Mouse (Mus musculus): ENCODE measurements around the gene Ugt1a7c. TPM values are rescaled to one million over a fixed set of nuclear protein-coding genes. Genes with fewer than 3 reads are reported as not detected.
"Not testable (repeated sequence)": the region's sequence is repeated elsewhere in the genome, so short reads cannot be mapped to it uniquely, and the experiment has no call there.

The Ugt1a7c gene
- polyA plus RNA-seq (2016; fragmentation: Nextera tagmentation; extraction: Ambion mirVana) = 0.90 and 1.2 TPM in 2 replicates

DNA sequence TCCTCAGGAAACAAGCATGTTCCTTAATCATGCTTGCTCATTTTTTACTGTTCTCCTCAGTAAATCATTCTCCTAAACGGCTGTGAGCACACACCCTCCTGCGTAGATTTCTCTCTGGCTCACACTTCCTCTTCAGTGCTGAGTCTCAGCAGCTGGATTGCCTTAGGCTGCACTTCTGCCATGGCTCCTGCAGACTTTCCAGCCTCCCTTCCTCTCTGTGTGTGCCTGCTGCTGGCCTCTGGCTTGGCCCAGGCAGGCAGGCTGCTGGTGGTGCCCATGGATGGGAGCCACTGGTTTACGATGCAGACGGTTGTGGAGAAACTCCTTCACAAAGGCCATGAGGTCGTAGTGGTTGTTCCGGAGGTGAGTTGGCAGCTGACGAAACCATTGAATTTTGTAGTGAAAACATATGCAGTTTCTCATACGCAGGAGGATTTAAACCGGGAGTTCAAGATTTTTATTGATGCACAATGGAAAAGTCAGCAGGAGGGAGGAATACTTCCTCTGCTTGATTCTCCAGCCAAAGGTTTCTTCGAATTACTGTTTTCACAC, at the start of gene Ugt1a7c:
TSS of gene Ugt1a7c (plus strand) at position 122 of the 552 bp plus-strand sequence.
- no peaks in the 10 kb centered on the region for H3K4me1 ChIP-seq
- no peak within 1 kb of the TSS; the same call in 1 of the 2 replicates for H3K9ac ChIP-seq (replicated peaks)
- H3K36me3 ChIP-seq = no peaks in the 10 kb centered on the region
- 73% methylated on average over 10 of the region's 10 CpGs for WGBS
- H3K27me3 ChIP-seq = no peaks in the 10 kb centered on the region
- H3K27ac ChIP-seq (replicated peaks) = no peak within 1 kb of the TSS
- H3K4me3 ChIP-seq = no peak within 1 kb of the TSS
- H3K4me2 ChIP-seq (replicated peaks) = no peak within 1 kb of the TSS
- ATAC-seq (ENCODE audit: low FRiP score, low read depth) = no peak
- H3K9me3 ChIP-seq = no peaks in the 10 kb centered on the region

DNA sequence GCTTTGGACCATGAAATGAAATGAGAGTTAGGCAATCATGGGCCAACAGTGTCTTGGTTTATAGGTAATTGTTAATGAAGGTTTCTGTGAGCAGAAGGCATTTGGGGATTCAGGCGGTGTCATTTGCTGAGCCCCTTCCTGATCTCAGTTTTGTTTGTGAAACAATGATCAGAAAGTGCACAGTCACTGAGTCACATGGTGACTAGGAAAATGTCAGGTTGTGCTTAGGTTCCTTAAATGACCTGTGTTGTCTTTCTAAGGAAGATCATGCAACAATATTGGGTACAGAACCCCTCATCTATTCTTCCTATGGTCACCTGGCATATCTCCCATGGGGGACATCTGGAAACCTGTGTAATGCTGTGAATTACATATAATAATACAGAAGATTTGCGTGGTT, 47.5 kb upstream of the Ugt1a7c start:
- not testable (repeated sequence) for H3K9ac ChIP-seq (replicated peaks); H3K4me3 ChIP-seq; H3K27ac ChIP-seq (replicated peaks); ATAC-seq (ENCODE audit: low FRiP score, low read depth); H3K36me3 ChIP-seq; H3K9me3 ChIP-seq; H3K27me3 ChIP-seq; H3K4me2 ChIP-seq (replicated peaks); H3K4me1 ChIP-seq
- 81% methylated on average over 2 of the region's 2 CpGs for WGBS

DNA sequence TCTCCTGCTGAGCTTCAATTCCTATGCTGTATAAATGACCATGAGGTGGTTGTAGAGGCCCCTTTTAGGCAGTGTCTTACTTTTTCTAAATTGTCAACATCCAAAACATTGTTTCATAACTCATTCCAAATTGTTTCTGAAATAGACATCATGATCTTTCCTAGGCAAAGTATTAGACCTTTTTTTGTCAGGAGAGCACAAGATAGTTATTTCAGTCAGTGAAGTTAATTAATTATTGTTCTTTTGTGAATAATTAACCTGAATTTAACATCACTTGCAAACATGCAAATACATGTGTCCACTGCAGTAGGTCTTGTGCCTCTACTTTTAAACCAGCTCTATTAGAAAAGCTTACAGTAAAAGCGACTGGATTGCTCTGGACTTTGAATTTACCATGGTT, 39.8 kb upstream of the Ugt1a7c start, which contains the start of gene Ugt1a10:
TSS of gene Ugt1a10 (plus strand) at position 301 of the 400 bp plus-strand sequence.
- no peaks in the 10 kb centered on the region for H3K36me3 ChIP-seq
- no peaks in the 10 kb centered on the region for H3K9me3 ChIP-seq
- H3K27me3 ChIP-seq = no peaks in the 10 kb centered on the region
- 96% methylated on average over 1 of the region's 1 CpGs for WGBS
- H3K4me2 ChIP-seq (replicated peaks) = no peak within 1 kb of the TSS
- H3K27ac ChIP-seq (replicated peaks) = no peak within 1 kb of the TSS
- no peak within 1 kb of the TSS for H3K4me3 ChIP-seq
- no peaks in the 10 kb centered on the region for H3K4me1 ChIP-seq
- H3K9ac ChIP-seq (replicated peaks) = no peak within 1 kb of the TSS
- ATAC-seq (ENCODE audit: low FRiP score, low read depth) = no peak

DNA sequence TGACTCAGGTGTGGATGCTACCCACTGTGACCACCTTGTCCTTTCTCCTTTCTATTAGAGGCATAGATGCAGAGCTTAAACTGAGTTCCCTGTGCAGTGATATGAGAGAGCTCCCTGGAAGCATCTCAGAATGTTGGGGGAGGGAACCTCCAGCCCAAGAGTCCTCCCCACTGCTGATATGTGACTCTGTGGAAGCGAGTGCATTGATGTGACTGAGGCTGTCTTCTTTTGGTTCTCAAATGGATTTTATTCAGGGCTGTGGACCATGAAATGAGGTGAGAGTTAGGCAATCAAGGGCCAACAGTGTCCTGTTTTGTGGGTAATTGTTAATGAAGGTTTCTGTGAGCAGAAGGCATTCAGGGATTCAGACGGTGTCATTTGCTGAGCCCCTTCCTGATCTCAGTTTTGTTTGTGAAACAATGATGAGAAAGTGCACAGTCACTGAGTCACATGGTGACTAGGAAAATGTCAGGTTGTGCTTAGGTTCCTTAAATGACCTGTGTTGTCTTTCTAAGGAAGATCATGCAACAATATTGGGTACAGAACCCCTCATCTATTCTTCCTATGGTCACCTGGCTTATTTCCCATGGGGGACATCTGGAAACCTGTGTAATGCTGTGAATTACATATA, 28.3 kb upstream of the Ugt1a7c start:
- H3K4me3 ChIP-seq; H3K9me3 ChIP-seq; H3K27me3 ChIP-seq; H3K9ac ChIP-seq (replicated peaks); H3K27ac ChIP-seq (replicated peaks); ATAC-seq (ENCODE audit: low FRiP score, low read depth); H3K4me1 ChIP-seq; H3K36me3 ChIP-seq; H3K4me2 ChIP-seq (replicated peaks): not testable (repeated sequence)
- WGBS = 47% methylated on average over 1 of the region's 2 CpGs

DNA sequence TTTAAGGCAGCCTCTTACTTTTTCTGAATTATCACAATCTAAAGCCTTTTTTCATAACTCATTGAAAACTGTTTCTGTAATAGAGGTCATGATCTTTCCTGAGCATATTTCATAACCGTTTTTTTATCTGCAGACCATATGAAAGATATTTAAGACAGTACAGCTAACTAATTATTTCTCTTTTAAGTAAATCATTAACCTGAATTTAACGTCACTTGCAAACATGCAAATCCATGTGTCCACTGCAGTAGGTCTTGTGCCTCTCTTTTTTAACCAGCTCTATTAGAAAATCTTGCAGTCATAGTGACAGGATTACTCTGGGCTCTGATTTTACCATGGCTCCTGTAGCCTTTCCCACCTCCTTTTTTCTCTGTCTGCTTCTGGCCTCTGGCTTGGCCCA, 24.4 kb upstream of the Ugt1a7c start, which contains the start of gene Ugt1a9:
TSS of gene Ugt1a9 (plus strand) at position 306 of the 400 bp plus-strand sequence.
- no peaks in the 10 kb centered on the region for H3K27me3 ChIP-seq
- 87% methylated on average over 2 of the region's 2 CpGs for WGBS
- no peak within 1 kb of the TSS for H3K4me3 ChIP-seq
- H3K27ac ChIP-seq (replicated peaks) = no peak within 1 kb of the TSS
- H3K9me3 ChIP-seq = no peaks in the 10 kb centered on the region
- H3K9ac ChIP-seq (replicated peaks) = no peak within 1 kb of the TSS
- H3K36me3 ChIP-seq = no peaks in the 10 kb centered on the region
- H3K4me1 ChIP-seq = no peaks in the 10 kb centered on the region
- no peak within 1 kb of the TSS for H3K4me2 ChIP-seq (replicated peaks)
- ATAC-seq (ENCODE audit: low FRiP score, low read depth) = no peak

DNA sequence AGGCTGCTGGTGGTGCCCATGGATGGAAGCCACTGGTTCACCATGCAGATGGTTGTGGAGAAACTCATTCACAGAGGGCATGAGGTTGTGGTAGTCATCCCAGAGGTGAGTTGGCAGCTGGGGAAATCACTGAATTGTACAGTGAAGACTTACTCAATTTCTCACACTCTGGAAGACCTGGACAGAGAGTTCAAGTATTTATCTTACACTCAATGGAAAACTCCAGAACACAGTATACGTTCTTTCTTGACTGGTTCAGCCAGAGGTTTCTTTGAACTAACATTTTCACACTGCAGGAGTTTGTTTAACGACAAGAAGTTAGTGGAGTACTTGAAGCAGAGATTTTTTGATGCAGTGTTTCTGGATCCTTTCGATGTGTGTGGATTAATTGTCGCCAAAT, 24.0 kb upstream of the Ugt1a7c start:
- Histone ChIP-seq H3K4me1 (no peaks in the 10 kb centered on the region), H3K27ac (replicated peaks) (no peak overlapping the region), H3K4me3 (no peak overlapping the region), H3K27me3 (no peaks in the 10 kb centered on the region), H3K9ac (replicated peaks) (no peak overlapping the region), H3K36me3 (no peaks in the 10 kb centered on the region), H3K9me3 (no peaks in the 10 kb centered on the region), H3K4me2 (replicated peaks) (no peak overlapping the region)
- no peak for ATAC-seq (ENCODE audit: low FRiP score, low read depth)
- WGBS = 86% methylated on average over 4 of the region's 4 CpGs

DNA sequence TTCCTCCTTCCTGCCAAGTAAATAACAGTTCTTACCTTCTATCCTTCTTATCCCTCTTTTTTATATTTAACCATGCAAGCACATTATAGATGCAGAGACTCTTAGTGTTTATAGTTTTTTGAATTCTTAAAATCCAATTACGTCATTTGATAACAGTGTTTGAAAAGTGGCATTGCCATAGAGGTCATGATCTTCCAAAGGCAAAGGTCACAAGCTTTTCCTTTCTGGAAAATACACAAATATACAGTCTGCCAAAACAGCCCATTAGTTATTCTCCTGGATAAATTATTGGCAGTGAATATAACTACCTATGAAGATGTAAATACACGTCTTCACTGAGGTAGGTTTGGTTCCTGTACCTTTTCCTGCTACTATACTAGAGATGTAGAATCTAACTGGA, 20.4 kb upstream of the Ugt1a7c start:
- Histone ChIP-seq H3K4me2 (replicated peaks) (no peak overlapping the region), H3K9me3 (no peaks in the 10 kb centered on the region), H3K4me3 (no peak overlapping the region), H3K36me3 (no peaks in the 10 kb centered on the region), H3K9ac (replicated peaks) (no peak overlapping the region), H3K27ac (replicated peaks) (no peak overlapping the region), H3K27me3 (no peaks in the 10 kb centered on the region), H3K4me1 (no peaks in the 10 kb centered on the region)
- 91% methylated on average over 2 of the region's 2 CpGs for WGBS
- ATAC-seq (ENCODE audit: low FRiP score, low read depth) = no peak

DNA sequence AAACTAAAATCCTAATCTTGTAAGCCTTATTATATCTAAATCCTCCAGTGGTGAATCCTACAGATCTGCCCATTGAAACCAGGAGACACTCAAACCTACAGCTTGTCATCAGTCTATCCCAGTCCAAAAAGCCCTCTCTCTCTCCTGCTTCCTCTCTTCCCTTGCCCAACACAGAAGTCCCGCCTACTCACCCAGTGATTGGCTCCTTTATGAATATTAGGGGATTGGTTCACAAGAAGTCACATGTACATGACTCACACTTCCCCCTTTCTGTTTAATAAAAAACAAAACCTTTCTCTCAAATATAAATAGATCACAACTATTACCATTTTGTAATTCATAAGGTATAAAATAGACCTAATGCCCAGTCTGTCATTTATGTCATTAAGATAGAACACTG, 17.7 kb upstream of the Ugt1a7c start:
- H3K9me3 ChIP-seq = no peaks in the 10 kb centered on the region
- WGBS = 85% methylated on average over 1 of the region's 1 CpGs
- ATAC-seq (ENCODE audit: low FRiP score, low read depth) = no peak

DNA sequence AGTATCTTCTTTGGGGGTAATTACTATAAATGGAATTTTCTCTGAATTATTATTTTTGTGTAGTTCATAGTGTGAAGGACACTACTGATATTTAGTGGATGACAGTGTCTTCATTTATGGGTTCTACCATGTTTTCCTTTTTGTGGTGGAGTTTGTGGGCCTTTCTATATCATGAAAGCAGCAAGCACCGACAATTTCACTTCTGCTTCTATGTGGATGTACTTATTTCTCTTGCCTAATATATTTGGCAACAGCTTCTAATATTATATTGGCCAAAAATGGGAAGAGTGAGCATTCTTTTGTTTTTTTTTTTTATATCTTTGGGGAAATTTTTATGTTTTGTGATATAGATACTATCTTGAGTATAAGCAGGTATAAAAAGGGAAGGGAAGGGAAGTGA, 13.2 kb upstream of the Ugt1a7c start:
- Histone ChIP-seq H3K27ac (replicated peaks) (no peak overlapping the region), H3K27me3 (no peaks in the 10 kb centered on the region), H3K9ac (replicated peaks) (no peak overlapping the region), H3K4me2 (replicated peaks) (no peak overlapping the region), H3K36me3 (no peaks in the 10 kb centered on the region), H3K4me1 (no peaks in the 10 kb centered on the region), H3K9me3 (no peaks in the 10 kb centered on the region), H3K4me3 (no peak overlapping the region)
- 94% methylated on average over 1 of the region's 1 CpGs for WGBS
- no peak for ATAC-seq (ENCODE audit: low FRiP score, low read depth)

More for the DNA sequence above, 17.7 kb upstream of the Ugt1a7c start:
- Histone ChIP-seq H3K9ac (replicated peaks) (no peak overlapping the region), H3K27me3 (no peaks in the 10 kb centered on the region), H3K4me3 (no peak overlapping the region), H3K4me1 (no peaks in the 10 kb centered on the region), H3K4me2 (replicated peaks) (no peak overlapping the region), H3K36me3 (no peaks in the 10 kb centered on the region), H3K27ac (replicated peaks) (no peak overlapping the region)

DNA sequence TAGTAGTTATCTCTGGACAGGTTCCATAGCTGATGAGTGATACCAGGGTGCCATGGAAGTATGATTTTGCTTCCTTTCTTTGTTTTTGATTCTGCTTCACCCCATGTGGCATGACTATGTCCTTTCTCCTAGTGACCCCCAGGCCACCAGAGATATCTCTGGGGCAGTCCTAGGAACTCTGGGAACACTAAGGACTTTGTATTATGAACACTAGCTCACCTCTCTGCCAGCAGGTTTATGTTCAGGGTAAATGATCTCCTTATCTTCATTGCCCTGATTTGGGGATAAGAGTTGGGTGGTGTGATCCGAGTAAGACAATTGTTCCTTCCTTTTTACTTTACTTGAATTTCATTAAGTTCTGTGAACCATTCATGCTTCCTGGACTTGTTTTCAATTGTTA, 8.7 kb upstream of the Ugt1a7c start:
- no peak overlapping the region for H3K27ac ChIP-seq (replicated peaks)
- no peaks in the 10 kb centered on the region for H3K4me1 ChIP-seq
- no peak for ATAC-seq (ENCODE audit: low FRiP score, low read depth)
- no peaks in the 10 kb centered on the region for H3K27me3 ChIP-seq
- H3K4me3 ChIP-seq = no peak overlapping the region
- no peak overlapping the region for H3K4me2 ChIP-seq (replicated peaks)
- no peaks in the 10 kb centered on the region for H3K9me3 ChIP-seq
- 71% methylated on average over 1 of the region's 1 CpGs for WGBS
- H3K36me3 ChIP-seq = no peaks in the 10 kb centered on the region
- H3K9ac ChIP-seq (replicated peaks) = no peak overlapping the region

DNA sequence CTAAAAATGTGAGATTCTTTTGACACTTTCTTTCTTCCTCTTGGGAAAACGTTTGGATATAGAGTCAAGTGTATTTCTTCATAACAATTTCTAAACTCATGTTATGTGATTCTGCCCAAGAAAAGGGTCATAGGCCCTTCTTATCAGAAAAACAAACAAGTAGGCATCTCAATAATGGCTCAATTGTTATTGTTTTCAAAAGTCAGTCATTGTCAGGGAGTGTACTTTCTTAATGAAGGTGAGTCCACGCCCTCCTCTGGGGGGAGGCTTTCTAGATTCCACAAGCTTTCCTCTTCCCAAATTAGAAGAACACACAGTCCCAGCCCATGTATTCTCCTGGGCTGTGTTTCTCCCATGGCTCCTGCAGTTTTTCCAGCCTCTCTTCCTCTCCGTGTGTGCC, 7.3 kb upstream of the Ugt1a7c start, which contains the start of gene Ugt1a8:
TSS of gene Ugt1a8 (plus strand) at position 301 of the 400 bp plus-strand sequence.
- H3K4me2 ChIP-seq (replicated peaks) = no peak within 1 kb of the TSS
- ATAC-seq (ENCODE audit: low FRiP score, low read depth) = no peak
- H3K9me3 ChIP-seq = no peaks in the 10 kb centered on the region
- H3K27ac ChIP-seq (replicated peaks) = no peak within 1 kb of the TSS
- H3K4me3 ChIP-seq = no peak within 1 kb of the TSS
- no peaks in the 10 kb centered on the region for H3K4me1 ChIP-seq
- no peaks in the 10 kb centered on the region for H3K36me3 ChIP-seq
- no peak within 1 kb of the TSS for H3K9ac ChIP-seq (replicated peaks)
- H3K27me3 ChIP-seq = no peaks in the 10 kb centered on the region
- WGBS = 86% methylated on average over 3 of the region's 3 CpGs

DNA sequence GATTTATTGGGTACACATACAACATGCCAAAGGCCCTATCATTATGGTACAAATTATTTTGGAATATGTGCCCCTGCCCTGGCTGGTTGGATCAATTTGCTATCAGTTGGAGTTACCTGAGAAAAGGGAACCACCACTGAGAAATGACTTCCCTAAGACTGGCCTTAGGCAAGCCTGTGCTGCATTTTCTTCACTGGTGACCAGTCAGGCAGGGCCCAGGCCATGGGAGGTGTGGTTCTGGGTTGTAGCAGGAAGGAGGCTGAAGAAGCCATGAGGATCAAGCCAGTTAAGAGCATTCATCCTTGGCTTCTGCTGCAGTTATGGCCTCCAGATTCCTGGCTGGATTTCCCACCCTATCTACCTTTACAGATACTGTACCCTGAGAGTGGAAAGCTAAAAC, 2.5 kb upstream of the Ugt1a7c start:
- H3K9ac ChIP-seq (replicated peaks) = no peak overlapping the region
- H3K4me1 ChIP-seq = no peaks in the 10 kb centered on the region
- no peaks in the 10 kb centered on the region for H3K9me3 ChIP-seq
- H3K4me3 ChIP-seq = no peak overlapping the region
- no peaks in the 10 kb centered on the region for H3K36me3 ChIP-seq
- ATAC-seq (ENCODE audit: low FRiP score, low read depth) = no peak
- no peak overlapping the region for H3K4me2 ChIP-seq (replicated peaks)
- no peak overlapping the region for H3K27ac ChIP-seq (replicated peaks)
- no peaks in the 10 kb centered on the region for H3K27me3 ChIP-seq

DNA sequence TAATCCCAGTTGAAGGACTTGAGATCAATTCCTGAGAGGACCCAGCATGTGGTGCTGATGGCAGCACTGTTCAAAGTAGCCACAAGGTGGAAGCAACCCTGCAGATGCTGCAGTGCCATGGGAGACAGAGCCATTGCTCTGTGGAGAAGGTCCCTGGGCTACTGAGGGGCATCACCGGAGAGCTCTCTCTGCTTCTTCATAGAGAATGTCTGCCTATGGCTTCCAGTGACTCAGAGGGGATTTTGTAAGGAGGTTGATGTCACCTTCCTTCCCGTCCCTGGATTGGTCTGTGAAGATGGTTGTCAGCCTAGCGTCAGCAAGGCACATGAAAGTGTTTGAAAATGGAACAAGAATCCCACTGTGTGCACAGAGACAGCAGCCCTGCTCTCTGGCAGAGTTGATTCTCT, 589 bp upstream of the Ugt1a7c start:
- H3K4me2 ChIP-seq (replicated peaks); H3K9me3 ChIP-seq; H3K27ac ChIP-seq (replicated peaks); H3K4me3 ChIP-seq; H3K27me3 ChIP-seq; ATAC-seq (ENCODE audit: low FRiP score, low read depth); H3K9ac ChIP-seq (replicated peaks); H3K4me1 ChIP-seq; H3K36me3 ChIP-seq: not testable (repeated sequence)
- WGBS = 82% methylated on average over 3 of the region's 3 CpGs

Data from midbrain, embryonic 12.5 days (tissue).